Mouse (Mus musculus) spleen, postnatal 36 days (tissue): Measurements from ENCODE around the gene Gfpt2.
"Not testable (repeated sequence)": the region's sequence is repeated elsewhere in the genome, so short reads cannot be mapped to it uniquely, and the experiment has no call there.

Source experiments
- DNase-seq, 2 experiments: peaks; one replicate each; pipeline ENCODE4 v3.0.0; 2022; ENCODE audit warnings: low spot score in 2 of 2, mixed read lengths in 1 of 2

The Gfpt2 gene

GRCm38 (mm10) chr11:49793131-49793530 is 847 bp upstream of the Gfpt2 start:
- DNase-seq: no peak

- DNase-seq: no peak
These were observed 565 bp downstream of the Gfpt2 start for GRCm38 (mm10) chr11:49794342-49795144.

- no peak for DNase-seq
These were observed 5.0 kb downstream of the Gfpt2 start for GRCm38 (mm10) chr11:49798931-49799330.

GRCm38 (mm10) chr11:49801516-49801915 is 7.5 kb downstream of the Gfpt2 start:
- DNase-seq: no peak

- no peak for DNase-seq
These were observed 9.8 kb downstream of the Gfpt2 start for GRCm38 (mm10) chr11:49803801-49804200.

- no peak for DNase-seq
These were observed 12.2 kb downstream of the Gfpt2 start for GRCm38 (mm10) chr11:49806218-49806617.

GRCm38 (mm10) chr11:49808946-49809345 is 15.0 kb downstream of the Gfpt2 start:
- no peak for DNase-seq

GRCm38 (mm10) chr11:49810696-49811095 is 16.7 kb downstream of the Gfpt2 start:
- not testable (repeated sequence) for DNase-seq

GRCm38 (mm10) chr11:49811099-49811541 is 17.1 kb downstream of the Gfpt2 start:
- DNase-seq: no peak

GRCm38 (mm10) chr11:49811879-49812278 is 17.9 kb downstream of the Gfpt2 start:
- no peak for DNase-seq

GRCm38 (mm10) chr11:49818869-49819566 is 25.0 kb downstream of the Gfpt2 start:
- no peak for DNase-seq

GRCm38 (mm10) chr11:49819676-49820075 is 25.7 kb downstream of the Gfpt2 start:
- DNase-seq: no peak

GRCm38 (mm10) chr11:49820928-49821327 is 26.9 kb downstream of the Gfpt2 start:
- DNase-seq: no peak

- DNase-seq: no peak
These were observed 27.6 kb downstream of the Gfpt2 start for GRCm38 (mm10) chr11:49821546-49821945.

- DNase-seq: no peak
These were observed 28.4 kb downstream of the Gfpt2 start for GRCm38 (mm10) chr11:49822337-49822736.

- peak; percentile 36 to 50 for DNase-seq
These were observed 30.9 kb downstream of the Gfpt2 start for GRCm38 (mm10) chr11:49824896-49825295.

- no peak for DNase-seq
These were observed 33.3 kb downstream of the Gfpt2 start for GRCm38 (mm10) chr11:49827243-49827642.

- DNase-seq: no peak
These were observed 35.3 kb downstream of the Gfpt2 start for GRCm38 (mm10) chr11:49829176-49829745.

- no peak for DNase-seq
These were observed 38.0 kb downstream of the Gfpt2 start for GRCm38 (mm10) chr11:49831980-49832379.

GRCm38 (mm10) chr11:49832962-49833361 is 39.0 kb downstream of the Gfpt2 start:
- DNase-seq: no peak

GRCm38 (mm10) chr11:49834248-49834647 is 40.3 kb downstream of the Gfpt2 start:
- DNase-seq: no peak

GRCm38 (mm10) chr11:49835257-49835956 is 41.4 kb downstream of the Gfpt2 start:
- DNase-seq: no peak
